Mouse (Mus musculus) limb, embryonic 12.5 days (tissue): ENCODE results near the gene Atp6v1g3. TPM values are rescaled to one million over a fixed set of nuclear protein-coding genes. Genes with fewer than 3 reads are reported as not detected.

Experiments used
- ATAC-seq: fragments of 200-750 bp; cut with Nextera tagmentation; 2 replicates; pipeline ENCODE4 v1.8.0; 2017; ENCODE audit warnings: low read depth, moderate TSS enrichment; ENCODE audit not compliant: insufficient number of reproducible peaks, insufficient read depth, low FRiP score, low TSS enrichment
- H3K27ac ChIP-seq: fragments of 300-500 bp; sonication (generic); 2 replicates; pipeline ENCODE4 v1.5.1; 2016; ENCODE audit warnings: mild to moderate bottlenecking, moderate library complexity
- H3K27me3 ChIP-seq: fragments of 300-500 bp; sonication (generic); 2 replicates; pipeline ENCODE4 v1.6.1; 2016; ENCODE audit warnings: mild to moderate bottlenecking, moderate library complexity
- H3K36me3 ChIP-seq: fragments of 300-500 bp; sonication (generic); 2 replicates; pipeline ENCODE4 v1.6.1; 2016; ENCODE audit warnings: mild to moderate bottlenecking, moderate library complexity
- H3K4me1 ChIP-seq: fragments of 300-500 bp; sonication (generic); replicated peaks from 2 replicates; pipeline ENCODE4 v1.6.1; 2016
- H3K4me2 ChIP-seq: fragments of 300-500 bp; sonication (generic); 2 replicates; pipeline ENCODE4 v1.6.1; 2016; ENCODE audit warnings: mild to moderate bottlenecking, moderate library complexity
- H3K4me3 ChIP-seq: fragments of 300-500 bp; sonication (generic); replicated peaks from 2 replicates; pipeline ENCODE4 v1.5.1; 2016; ENCODE audit warnings: mild to moderate bottlenecking
- H3K9ac ChIP-seq: fragments of 300-500 bp; sonication (generic); replicated peaks from 2 replicates; pipeline ENCODE4 v1.6.1; 2016; ENCODE audit warnings: mild to moderate bottlenecking, moderate library complexity
- H3K9me3 ChIP-seq: fragments of 300-500 bp; sonication (generic); 2 replicates; pipeline ENCODE4 v1.6.1; 2016; ENCODE audit warnings: mild to moderate bottlenecking, moderate library complexity
- WGBS: fragments of 180-500 bp; shearing (Covaris S2); methylation state at CpG from one replicate; pipeline ENCODE4 v1.1.7; 2016; 5-methylcytosine and 5-hydroxymethylcytosine counted together
- polyA plus RNA-seq: library from polyadenylated mRNA; unstranded; fragments of >200 nt; fragmentation: Nextera tagmentation; extraction: Ambion mirVana; gene quantifications from 2 replicates; pipeline ENCODE4 v1.2.1, GENCODE M21; 2016

Atp6v1g3 gene
- polyA plus RNA-seq, 1 experiment from 2014 or later = 9.7 TPM

- 62% methylated on average over 7 of the region's 7 CpGs for WGBS
- no peaks in the 10 kb centered on the region for H3K9me3 ChIP-seq
- H3K4me2 ChIP-seq = no peak overlapping the region
- no peak overlapping the region for H3K27ac ChIP-seq
- no peaks in the 10 kb centered on the region for H3K36me3 ChIP-seq
- H3K4me1 ChIP-seq = no peaks in the 10 kb centered on the region
- no peak overlapping the region for H3K4me3 ChIP-seq
- no peak for ATAC-seq
- no peak overlapping the region for H3K9ac ChIP-seq
- H3K27me3 ChIP-seq = no peaks in the 10 kb centered on the region
Measured at GRCm38 (mm10) chr1:138289455-138290425, 16.2 kb downstream of the Atp6v1g3 start.

- no peak for ATAC-seq
- 86% methylated on average over 5 of the region's 5 CpGs for WGBS
- H3K27ac ChIP-seq = no peak overlapping the region
Measured at GRCm38 (mm10) chr1:138291463-138291862, 17.9 kb downstream of the Atp6v1g3 start.

DNA sequence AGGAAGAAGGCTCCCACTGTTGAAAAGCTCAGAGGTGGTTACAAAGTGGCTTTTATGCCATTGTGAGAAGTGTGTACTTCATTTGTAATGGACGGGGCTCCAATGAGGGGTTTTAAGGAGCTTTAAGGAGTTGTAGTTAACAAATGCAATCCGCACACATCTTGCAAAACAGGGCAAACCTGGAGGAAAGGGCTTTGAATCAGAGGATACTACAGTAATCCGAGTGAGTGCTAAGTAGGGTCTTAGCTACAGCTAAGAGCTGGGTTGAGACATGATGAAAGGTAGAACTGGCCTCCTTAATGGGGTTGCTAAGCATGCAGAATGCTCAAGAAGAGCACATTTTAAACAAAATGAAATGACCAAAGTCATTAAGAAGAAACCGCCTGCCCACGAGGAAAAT lies 20.9 kb downstream of the Atp6v1g3 start:
- H3K4me2 ChIP-seq = no peak overlapping the region
- no peaks in the 10 kb centered on the region for H3K9me3 ChIP-seq
- no peak overlapping the region for H3K27ac ChIP-seq
- no peaks in the 10 kb centered on the region for H3K36me3 ChIP-seq
- WGBS = 89% methylated on average over 5 of the region's 5 CpGs
- no peak overlapping the region for H3K9ac ChIP-seq
- no peak overlapping the region for H3K4me3 ChIP-seq
- ATAC-seq = no peak
- 0 out of 2 replicates have a peak, but pooled peaks cover 8% of the 10 kb centered on the region for H3K4me1 ChIP-seq
- H3K27me3 ChIP-seq = no peaks in the 10 kb centered on the region

More at GRCm38 (mm10) chr1:138291463-138291862, 17.9 kb downstream of the Atp6v1g3 start:
- H3K9me3 ChIP-seq = no peaks in the 10 kb centered on the region
- H3K4me1 ChIP-seq = no peaks in the 10 kb centered on the region
- H3K27me3 ChIP-seq = no peaks in the 10 kb centered on the region
- H3K4me3 ChIP-seq = no peak overlapping the region
- no peak overlapping the region for H3K9ac ChIP-seq
- no peaks in the 10 kb centered on the region for H3K36me3 ChIP-seq
- no peak overlapping the region for H3K4me2 ChIP-seq

DNA sequence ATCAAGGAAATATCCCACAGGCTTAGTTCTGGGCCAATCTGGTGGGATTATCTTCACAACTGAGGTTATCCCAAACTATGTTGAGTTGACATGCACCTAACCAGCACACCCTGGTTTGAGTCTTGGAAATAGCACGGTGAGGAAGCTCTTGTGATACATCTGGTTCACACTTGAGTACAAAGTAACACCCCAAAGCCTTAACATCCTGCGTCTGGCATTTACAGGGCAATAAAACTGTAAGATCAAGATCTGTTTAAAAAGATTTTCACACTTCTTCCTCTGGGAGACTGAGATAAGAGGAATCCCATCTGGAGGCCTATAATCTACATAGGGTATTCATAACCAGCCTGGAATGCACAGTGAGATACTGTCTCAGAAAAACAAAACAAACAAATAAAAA lies 24.6 kb downstream of the Atp6v1g3 start:
- no peak for ATAC-seq
- Histone ChIP-seq H3K4me2 (no peak overlapping the region), H3K27ac (no peak overlapping the region), H3K4me1 (0 out of 2 replicates have a peak, but pooled peaks cover 12% of the 10 kb centered on the region), H3K36me3 (no peaks in the 10 kb centered on the region), H3K9me3 (no peaks in the 10 kb centered on the region), H3K4me3 (no peak overlapping the region), H3K27me3 (no peaks in the 10 kb centered on the region), H3K9ac (no peak overlapping the region)
- WGBS = 11% methylated on average over 2 of the region's 2 CpGs

- Histone ChIP-seq H3K4me2 (no peak overlapping the region), H3K27ac (no peak overlapping the region), H3K9ac (no peak overlapping the region), H3K4me3 (no peak overlapping the region), H3K36me3 (no peaks in the 10 kb centered on the region), H3K9me3 (no peaks in the 10 kb centered on the region), H3K4me1 (0 out of 2 replicates have a peak, but pooled peaks cover 12% of the 10 kb centered on the region), H3K27me3 (no peaks in the 10 kb centered on the region)
- WGBS = 54% methylated on average over 4 of the region's 4 CpGs
- ATAC-seq = no peak
Measured at GRCm38 (mm10) chr1:138299576-138299975, 26.0 kb downstream of the Atp6v1g3 start.

DNA sequence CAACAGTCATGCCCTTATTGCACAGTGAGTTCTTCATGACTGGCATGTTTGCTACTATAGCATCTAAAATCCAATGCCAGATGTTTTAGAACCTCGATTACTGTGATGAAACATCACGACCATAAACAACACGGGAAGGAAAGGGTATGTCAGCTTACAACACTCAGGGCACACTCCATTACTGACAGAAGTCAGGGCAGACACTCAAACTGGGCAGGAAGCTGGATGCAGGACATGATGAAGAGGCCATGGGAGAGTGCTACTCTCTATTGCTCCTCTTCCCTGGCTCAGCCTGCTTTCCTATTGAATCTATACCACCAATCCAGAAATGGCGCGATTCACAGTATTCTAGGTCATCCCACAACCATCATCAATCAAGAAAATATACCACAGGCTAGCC lies 28.4 kb downstream of the Atp6v1g3 start:
- WGBS = 85% methylated on average over 5 of the region's 5 CpGs
- Histone ChIP-seq H3K36me3 (no peaks in the 10 kb centered on the region), H3K4me3 (no peak overlapping the region), H3K9me3 (no peaks in the 10 kb centered on the region), H3K4me2 (no peak overlapping the region), H3K4me1 (0 out of 2 replicates have a peak, but pooled peaks cover 12% of the 10 kb centered on the region), H3K9ac (no peak overlapping the region), H3K27me3 (no peaks in the 10 kb centered on the region), H3K27ac (no peak overlapping the region)
- ATAC-seq = no peak

- H3K4me1 ChIP-seq = 0 out of 2 replicates have a peak, but pooled peaks cover 11% of the 10 kb centered on the region
- WGBS = 93% methylated on average over 2 of the region's 2 CpGs
- ATAC-seq = no peak
- no peaks in the 10 kb centered on the region for H3K36me3 ChIP-seq
- no peak overlapping the region for H3K4me2 ChIP-seq
- no peaks in the 10 kb centered on the region for H3K9me3 ChIP-seq
- H3K27ac ChIP-seq = no peak overlapping the region
- H3K4me3 ChIP-seq = no peak overlapping the region
- no peaks in the 10 kb centered on the region for H3K27me3 ChIP-seq
- no peak overlapping the region for H3K9ac ChIP-seq
Measured at GRCm38 (mm10) chr1:138302756-138303155, 29.2 kb downstream of the Atp6v1g3 start.

DNA sequence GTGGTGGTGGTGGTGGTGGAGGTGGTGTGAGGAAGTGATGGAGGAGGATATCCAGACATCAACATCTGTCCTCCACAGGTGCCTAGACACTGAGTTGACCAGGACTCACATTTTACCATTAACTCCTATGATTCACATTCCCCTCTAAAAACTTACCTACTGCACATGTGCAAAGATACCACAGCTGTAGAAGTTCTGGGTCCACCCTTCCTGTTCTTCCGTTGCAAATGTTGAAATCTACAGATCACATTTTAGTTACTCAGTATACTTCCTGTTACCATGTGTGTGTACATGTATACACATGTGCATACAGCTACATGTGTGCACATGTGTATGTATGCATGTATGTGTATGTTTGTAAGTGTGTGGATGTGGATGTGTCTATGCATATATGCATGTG lies 29.8 kb downstream of the Atp6v1g3 start:
- ATAC-seq = no peak
- Histone ChIP-seq H3K4me3 (no peak overlapping the region), H3K4me2 (no peak overlapping the region), H3K4me1 (0 out of 2 replicates have a peak, but pooled peaks cover 7% of the 10 kb centered on the region), H3K9me3 (no peaks in the 10 kb centered on the region), H3K27me3 (no peaks in the 10 kb centered on the region), H3K36me3 (no peaks in the 10 kb centered on the region), H3K9ac (no peak overlapping the region), H3K27ac (no peak overlapping the region)
- 95% methylated on average over 1 of the region's 1 CpGs for WGBS

- Histone ChIP-seq H3K9me3 (no peaks in the 10 kb centered on the region), H3K4me3 (no peak overlapping the region), H3K4me1 (0 out of 2 replicates have a peak, but pooled peaks cover 5% of the 10 kb centered on the region), H3K4me2 (no peak overlapping the region), H3K27me3 (no peaks in the 10 kb centered on the region), H3K27ac (no peak overlapping the region), H3K36me3 (no peaks in the 10 kb centered on the region), H3K9ac (no peak overlapping the region)
- no peak for ATAC-seq
- WGBS = 66% methylated on average over 8 of the region's 8 CpGs
Measured at GRCm38 (mm10) chr1:138304141-138304915, 30.8 kb downstream of the Atp6v1g3 start.

GRCm38 (mm10) chr1:138322657-138323056 lies 49.1 kb downstream of the Atp6v1g3 start:
- peaks cover 16% of the 10 kb centered on the region for H3K4me1 ChIP-seq
- no peaks in the 10 kb centered on the region for H3K9me3 ChIP-seq
- H3K4me2 ChIP-seq = no peak overlapping the region
- H3K27ac ChIP-seq = no peak overlapping the region
- no peaks in the 10 kb centered on the region for H3K36me3 ChIP-seq
- H3K9ac ChIP-seq = no peak overlapping the region
- no peak overlapping the region for H3K4me3 ChIP-seq
- no peak for ATAC-seq
- 74% methylated on average over 3 of the region's 3 CpGs for WGBS
- no peaks in the 10 kb centered on the region for H3K27me3 ChIP-seq

DNA sequence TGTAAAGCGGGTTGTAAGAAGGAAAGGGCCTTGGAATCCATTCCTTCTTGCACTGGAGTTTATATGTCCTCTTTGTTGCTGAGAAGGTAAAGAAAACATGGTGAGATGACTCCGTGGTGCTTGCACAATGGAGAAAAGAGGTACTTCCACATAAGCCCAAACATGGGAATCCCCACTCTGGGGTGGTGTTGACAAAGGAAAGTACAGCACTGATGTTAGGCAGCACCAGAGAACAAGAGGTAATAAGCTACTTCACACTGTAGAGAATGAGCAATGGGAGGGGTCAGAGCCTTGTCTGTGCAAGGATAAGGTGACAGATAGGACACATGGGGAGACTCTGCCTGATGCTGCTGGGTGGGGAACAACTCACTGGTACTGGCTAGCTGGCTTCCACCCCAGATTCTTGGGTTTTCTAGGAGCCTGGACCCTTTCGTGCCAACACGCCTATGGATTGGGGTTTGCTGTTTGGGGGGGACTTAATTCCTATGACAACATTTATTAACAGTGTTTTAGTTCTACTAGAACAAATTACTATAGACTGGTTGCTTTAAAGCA lies 49.6 kb downstream of the Atp6v1g3 start:
- no peaks in the 10 kb centered on the region for H3K27me3 ChIP-seq
- H3K4me1 ChIP-seq = peaks cover 18% of the 10 kb centered on the region
- H3K9ac ChIP-seq = no peak overlapping the region
- H3K4me2 ChIP-seq = no peak overlapping the region
- H3K27ac ChIP-seq = no peak overlapping the region
- H3K36me3 ChIP-seq = no peaks in the 10 kb centered on the region
- H3K4me3 ChIP-seq = no peak overlapping the region
- no peak for ATAC-seq
- H3K9me3 ChIP-seq = no peaks in the 10 kb centered on the region
- 89% methylated on average over 4 of the region's 4 CpGs for WGBS
